Mouse (Mus musculus) bone marrow macrophage, adult 2 months (primary cell): ENCODE measurements around the gene Rif1. TPM values are rescaled to one million over a fixed set of nuclear protein-coding genes. Genes with fewer than 3 reads are reported as not detected.

ENCODE experiments used
- H3K27ac ChIP-seq: 2 replicates; pipeline ENCODE4 v1.5.1; 2012; ENCODE audit warnings: low read depth, low read length; ENCODE audit not compliant: insufficient read depth
- H3K4me1 ChIP-seq: 2 replicates; pipeline ENCODE4 v1.6.1; 2012; ENCODE audit warnings: low read length; ENCODE audit not compliant: control insufficient read depth, insufficient read depth
- H3K4me3 ChIP-seq: 2 replicates; pipeline ENCODE4 v1.5.1; 2012; ENCODE audit warnings: mild to moderate bottlenecking, low read length, moderate library complexity; ENCODE audit not compliant: insufficient read depth
- CTCF ChIP-seq: IDR thresholded peaks from 2 replicates; pipeline ENCODE4 v1.5.1; 2012; ENCODE audit warnings: low read depth, mild to moderate bottlenecking, low read length, moderate library complexity
- POLR2A ChIP-seq: IDR thresholded peaks from 2 replicates; pipeline ENCODE4 v1.6.1; 2012; ENCODE audit warnings: mild to moderate bottlenecking, low read depth, low read length, borderline replicate concordance
- polyA plus RNA-seq: library from polyadenylated mRNA; stranded (reverse); fragments of >200 nt; gene quantifications from 2 replicates; pipeline ENCODE4 v1.2.4, GENCODE M21; 2012; ENCODE audit not compliant: missing spikeins, insufficient read depth, insufficient read length

Rif1 gene
- polyA plus RNA-seq, 1 experiment, result 9.0 TPM

- Histone ChIP-seq H3K4me3 (no peak overlapping the region), H3K4me1 (no peaks in the 10 kb centered on the region), H3K27ac (no peak overlapping the region)
- TF ChIP-seq POLR2A (no peak), CTCF (no peak)
Measured at GRCm38 (mm10) chr2:52133351-52133750, 60.7 kb downstream of the Rif1 start.

- TF ChIP-seq POLR2A (no peak), CTCF (no peak)
- no peak overlapping the region for H3K4me3 ChIP-seq
- H3K4me1 ChIP-seq, result no peaks in the 10 kb centered on the region
- H3K27ac ChIP-seq, result no peak overlapping the region
Measured at GRCm38 (mm10) chr2:52153064-52153463, 80.4 kb downstream of the Rif1 start.

GRCm38 (mm10) chr2:52169243-52170005, 96.8 kb downstream of the Rif1 start:
- H3K4me1 ChIP-seq, result no peaks in the 10 kb centered on the region
- H3K4me3 ChIP-seq, result no peak overlapping the region
- TF ChIP-seq CTCF (no peak), POLR2A (no peak)
- no peak overlapping the region for H3K27ac ChIP-seq

Other genes with a start within 250 kb of the Rif1 start
- gene Rbm43, start 137.7 kb upstream of the Rif1 start, polyA plus RNA-seq, result 25.6 and 29.4 TPM in 2 replicates
- gene Nmi, start 99.3 kb upstream of the Rif1 start, polyA plus RNA-seq, result 33.7 and 41.2 TPM in 2 replicates
- gene Tnfaip6, start 34.8 kb upstream of the Rif1 start, polyA plus RNA-seq, result not detected in 2 replicates